Mouse (Mus musculus) limb, embryonic 14.5 days (tissue): Measurements from ENCODE around the gene Fitm1. TPM values are rescaled to one million over a fixed set of nuclear protein-coding genes. Genes with fewer than 3 reads are reported as not detected.

Source experiments
- ATAC-seq: fragments of 200-750 bp; cut with Nextera tagmentation; 2 replicates; pipeline ENCODE4 v1.8.0; 2017; ENCODE audit warnings: low read depth, moderate number of reproducible peaks, moderate TSS enrichment; ENCODE audit not compliant: low FRiP score
- DNase-seq: peaks from one replicate; pipeline ENCODE4 v3.0.0-alpha.2; 2015; ENCODE audit warnings: low spot score
- H3K27ac ChIP-seq: fragments of 300-500 bp; sonication (generic); replicated peaks from 2 replicates; pipeline ENCODE4 v1.5.1; 2014; ENCODE audit warnings: low read depth, mild to moderate bottlenecking, low read length, moderate library complexity, mixed read lengths
- H3K27me3 ChIP-seq: fragments of 300-500 bp; sonication (generic); 2 replicates; pipeline ENCODE4 v1.6.1; 2014; ENCODE audit warnings: low read length, mixed read lengths; ENCODE audit not compliant: control insufficient read depth, insufficient read depth
- H3K36me3 ChIP-seq: fragments of 300-500 bp; sonication (generic); 2 replicates; pipeline ENCODE4 v1.6.1; 2014; ENCODE audit warnings: mild to moderate bottlenecking, low read length, moderate library complexity, mixed read lengths; ENCODE audit not compliant: control insufficient read depth, insufficient read depth
- H3K4me1 ChIP-seq: fragments of 300-500 bp; sonication (generic); 2 replicates; pipeline ENCODE4 v1.6.1; 2014; ENCODE audit warnings: antibody characterized with exemption, low read length, mixed read lengths; ENCODE audit not compliant: control insufficient read depth, insufficient read depth
- H3K4me2 ChIP-seq: fragments of 300-500 bp; sonication (generic); replicated peaks from 2 replicates; pipeline ENCODE4 v1.6.1; 2014; ENCODE audit warnings: low read depth, mild to moderate bottlenecking, low read length, moderate library complexity; ENCODE audit not compliant: severe bottlenecking
- H3K4me3 ChIP-seq: fragments of 300-500 bp; sonication (generic); replicated peaks from 2 replicates; pipeline ENCODE4 v1.5.1; 2014; ENCODE audit warnings: low read length
- H3K9ac ChIP-seq: fragments of 300-500 bp; sonication (generic); 2 replicates; pipeline ENCODE4 v1.6.1; 2014; ENCODE audit warnings: mild to moderate bottlenecking, low read depth, low read length, moderate library complexity; ENCODE audit not compliant: severe bottlenecking
- H3K9me3 ChIP-seq: fragments of 300-500 bp; sonication (generic); 2 replicates; pipeline ENCODE4 v1.6.1; 2016; ENCODE audit warnings: low read length; ENCODE audit not compliant: control insufficient read depth
- POLR2A ChIP-seq: fragments of 200-500 bp; IDR thresholded peaks from 2 replicates; pipeline ENCODE4 v1.8.0; 2012; ENCODE audit warnings: inconsistent platforms, mild to moderate bottlenecking, moderate library complexity, borderline replicate concordance; ENCODE audit not compliant: insufficient read depth, insufficient read length; ENCODE audit errors: extremely low read depth
- WGBS: fragments of 180-500 bp; shearing (Covaris S2); extraction: QIAGEN DNeasy Blood & Tissue Kit; methylation state at CpG from one replicate; pipeline ENCODE4 v1.1.7; 2014; 5-methylcytosine and 5-hydroxymethylcytosine counted together
- polyA plus RNA-seq, 2 experiments: library from polyadenylated mRNA; depleted of rRNA in 1 of 2; stranded (reverse) in 1 of 2; unstranded in 1 of 2; fragments of >200 nt; fragmentation: Nextera tagmentation in 1 of 2; extraction: Ambion mirVana in 1 of 2; gene quantifications; 2 replicates each; pipeline versions ENCODE4 v1.2.1 to v1.2.3; 2012 to 2014

Fitm1 gene
- polyA plus RNA-seq, 2 experiments: 26.9 to 30.9 TPM

GRCm38 (mm10) chr14:55540787-55541321 is 34.6 kb upstream of the Fitm1 start:
- DNase-seq: peak; percentile 51
- peak; percentile 8; the same call in 1 of the 2 replicates for ATAC-seq
- WGBS: 6% methylated on average over 10 of the region's 10 CpGs

GRCm38 (mm10) chr14:55542268-55542667 is 33.1 kb upstream of the Fitm1 start:
- Histone ChIP-seq H3K36me3 (peaks cover 39% of the 10 kb centered on the region), H3K4me2 (no peak overlapping the region), H3K4me1 (peaks cover 7% of the 10 kb centered on the region), H3K9ac (no peak overlapping the region), H3K4me3 (no peak overlapping the region), H3K27ac (no peak overlapping the region), H3K9me3 (no peaks in the 10 kb centered on the region), H3K27me3 (no peaks in the 10 kb centered on the region)
- ATAC-seq: no peak
- 97% methylated on average over 12 of the region's 12 CpGs for WGBS
- DNase-seq: no peak
- TF ChIP-seq POLR2A: no peak

More at GRCm38 (mm10) chr14:55540787-55541321, 34.6 kb upstream of the Fitm1 start:
- H3K4me3 ChIP-seq: peak overlapping the region; percentile 62
- peak overlapping the region; percentile 80 for H3K4me2 ChIP-seq
- no peak for TF ChIP-seq POLR2A
- peak overlapping the region; percentile 74 for H3K27ac ChIP-seq
- H3K9me3 ChIP-seq: no peaks in the 10 kb centered on the region
- H3K9ac ChIP-seq: peak overlapping the region; percentile 80
- no peaks in the 10 kb centered on the region for H3K27me3 ChIP-seq
- H3K4me1 ChIP-seq: peaks cover 7% of the 10 kb centered on the region
- H3K36me3 ChIP-seq: peaks cover 31% of the 10 kb centered on the region

GRCm38 (mm10) chr14:55544334-55544733 is 31.1 kb upstream of the Fitm1 start:
- no peak for ATAC-seq
- Histone ChIP-seq H3K4me3 (no peak overlapping the region), H3K4me2 (no peak overlapping the region), H3K36me3 (peaks cover 60% of the 10 kb centered on the region), H3K27me3 (no peaks in the 10 kb centered on the region), H3K9ac (0 out of 2 replicates have a peak overlapping the region, but pooled peaks have one; percentile 7), H3K27ac (no peak overlapping the region), H3K9me3 (no peaks in the 10 kb centered on the region), H3K4me1 (peaks cover 7% of the 10 kb centered on the region)
- no peak for TF ChIP-seq POLR2A
- DNase-seq: no peak
- 77% methylated on average over 9 of the region's 9 CpGs for WGBS

GRCm38 (mm10) chr14:55550191-55550590 is 25.2 kb upstream of the Fitm1 start:
- no peak for ATAC-seq
- WGBS: 86% methylated on average over 6 of the region's 6 CpGs
- TF ChIP-seq POLR2A: no peak

GRCm38 (mm10) chr14:55551347-55551746 is 24.1 kb upstream of the Fitm1 start:
- H3K27me3 ChIP-seq: no peaks in the 10 kb centered on the region
- 70% methylated on average over 5 of the region's 5 CpGs for WGBS
- no peak overlapping the region for H3K27ac ChIP-seq
- DNase-seq: no peak
- H3K4me2 ChIP-seq: no peak overlapping the region
- no peak overlapping the region for H3K9ac ChIP-seq
- no peaks in the 10 kb centered on the region for H3K4me1 ChIP-seq
- no peak overlapping the region for H3K4me3 ChIP-seq
- TF ChIP-seq POLR2A: no peak
- H3K9me3 ChIP-seq: no peaks in the 10 kb centered on the region
- H3K36me3 ChIP-seq: peaks cover 36% of the 10 kb centered on the region
- ATAC-seq: no peak

More at GRCm38 (mm10) chr14:55550191-55550590, 25.2 kb upstream of the Fitm1 start:
- Histone ChIP-seq H3K36me3 (peaks cover 46% of the 10 kb centered on the region), H3K4me1 (no peaks in the 10 kb centered on the region), H3K9ac (no peak overlapping the region), H3K4me3 (no peak overlapping the region), H3K4me2 (no peak overlapping the region), H3K27ac (no peak overlapping the region), H3K27me3 (no peaks in the 10 kb centered on the region), H3K9me3 (no peaks in the 10 kb centered on the region)
- no peak for DNase-seq

- DNase-seq (no peak), ATAC-seq (no peak)
- Histone ChIP-seq H3K4me1 (no peaks in the 10 kb centered on the region), H3K27ac (no peak overlapping the region), H3K4me2 (no peak overlapping the region), H3K4me3 (no peak overlapping the region), H3K27me3 (no peaks in the 10 kb centered on the region), H3K36me3 (peaks cover 34% of the 10 kb centered on the region), H3K9me3 (no peaks in the 10 kb centered on the region), H3K9ac (no peak overlapping the region)
- no peak for TF ChIP-seq POLR2A
- 91% methylated on average over 8 of the region's 8 CpGs for WGBS
Observed at GRCm38 (mm10) chr14:55551794-55552193, 23.6 kb upstream of the Fitm1 start.
